Mouse (Mus musculus) heart, adult 2 months (tissue): ENCODE measurements around the gene B830017H08Rik.

ENCODE experiments used
- CTCF ChIP-seq: fragments of 200-600 bp; IDR thresholded peaks from 2 replicates; pipeline ENCODE4 v1.8.1; 2022; ENCODE audit warnings: antibody characterized with exemption, mild to moderate bottlenecking, moderate library complexity
- EP300 ChIP-seq: fragments of 200-500 bp; IDR thresholded peaks from 2 replicates; pipeline ENCODE4 v1.6.1; 2011; ENCODE audit warnings: low read depth, low read length, control low read depth; ENCODE audit not compliant: insufficient read depth
- POLR2A ChIP-seq: fragments of 200-500 bp; IDR thresholded peaks from 2 replicates; pipeline ENCODE4 v1.6.1; 2011; ENCODE audit warnings: mild to moderate bottlenecking, low read depth, low read length, control low read depth; ENCODE audit not compliant: insufficient read depth

GRCm38 (mm10) chr16:17797812-17798311 is 35.1 kb upstream of the B830017H08Rik start:
- no peak for TF ChIP-seq CTCF
- no peak for TF ChIP-seq EP300
- TF ChIP-seq POLR2A = no peak
